Mouse (Mus musculus): ENCODE results near the gene Pgp.

DNA sequence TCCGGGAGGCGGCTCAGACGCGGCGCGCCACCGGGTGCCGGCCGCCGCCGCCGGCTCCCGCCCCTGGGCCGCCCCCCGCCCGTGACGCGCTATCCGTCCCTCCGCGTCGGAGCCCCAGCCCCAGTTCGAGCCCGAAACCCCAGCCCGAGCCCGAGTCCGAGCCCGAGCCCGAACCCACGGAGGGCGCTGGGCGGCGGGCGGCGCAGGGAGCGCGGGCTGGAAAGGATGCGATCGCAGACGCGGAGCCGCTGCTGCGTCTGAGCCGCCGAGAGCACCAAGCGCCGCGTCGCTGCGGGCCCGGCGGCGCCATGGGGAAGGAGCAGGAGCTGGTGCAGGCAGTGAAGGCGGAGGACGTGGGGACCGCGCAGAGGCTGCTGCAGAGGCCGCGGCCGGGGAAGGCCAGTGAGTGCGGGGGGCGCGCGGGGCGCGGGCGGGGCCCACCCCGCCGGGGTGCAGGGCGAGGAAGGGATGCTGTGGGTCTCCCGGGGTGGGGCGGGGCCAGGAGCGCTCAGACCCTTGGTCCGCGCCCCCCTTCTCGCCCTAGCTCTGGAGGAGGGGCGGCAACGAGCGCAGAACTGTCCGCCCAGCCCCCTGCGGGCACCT, 18.6 kb downstream of the Pgp start:
- TF ChIP-seq CTCF (IDR thresholded peaks at IDR 0.05; ENCODE audit: low read depth), result no peak
- no peak for TF ChIP-seq EP300 (IDR thresholded peaks at IDR 0.05; ENCODE audit: low read depth)

Measured in liver, postnatal 0 days (tissue).